Mouse (Mus musculus): ENCODE measurements around the gene Bod1l. TPM values are rescaled to one million over a fixed set of nuclear protein-coding genes. Genes with fewer than 3 reads are reported as not detected.

The Bod1l gene
- total RNA-seq, 2 experiments from 2014 or later: 23.3 to 28.1 TPM

DNA sequence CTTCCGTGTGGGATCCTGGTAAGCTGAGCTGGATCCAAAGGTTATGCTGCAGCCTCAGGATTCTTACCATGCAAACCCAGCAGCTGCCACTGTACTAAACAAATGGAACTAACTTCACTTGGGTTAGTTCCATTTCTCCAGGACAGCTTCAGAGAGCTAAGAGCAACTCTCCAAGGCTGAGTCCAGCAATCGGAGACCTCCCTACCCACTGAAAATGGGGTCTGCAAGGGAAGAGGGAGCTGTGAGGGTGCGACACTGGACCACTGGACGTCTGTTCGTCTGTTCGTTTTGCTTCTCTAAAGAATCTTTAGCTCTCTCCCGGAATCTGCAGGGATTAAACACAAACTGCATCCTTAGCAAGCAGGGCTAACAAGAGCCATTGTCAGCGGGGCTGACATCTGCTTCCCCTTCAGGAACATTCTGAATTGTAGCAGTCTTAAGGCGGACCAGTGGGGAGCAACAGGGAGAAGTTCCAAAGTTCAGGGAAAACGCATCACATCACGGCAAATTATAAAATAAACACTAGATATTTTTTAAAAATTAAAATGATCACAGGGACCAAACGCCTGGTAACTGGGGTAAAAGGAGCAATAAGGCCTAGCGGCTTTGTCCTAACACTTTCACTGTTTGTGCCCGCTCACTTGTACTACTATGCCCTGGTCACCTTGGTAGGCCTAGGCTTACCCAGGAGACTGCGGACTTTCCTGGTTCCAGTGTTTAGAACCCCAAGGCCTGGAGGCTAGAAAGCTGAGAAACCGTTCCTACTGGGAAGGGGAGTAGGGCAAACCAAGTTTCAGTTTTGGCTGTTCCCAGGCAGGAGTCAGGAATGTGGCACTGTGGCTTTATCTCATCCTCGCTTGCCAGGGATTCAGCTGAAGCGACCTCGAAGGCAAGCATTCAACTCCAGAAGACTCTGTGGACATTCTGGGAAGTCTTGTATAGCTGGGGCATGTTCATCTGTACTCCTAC is 85.2 kb downstream of the Bod1l start:
- DNase-seq: no peak

DNA sequence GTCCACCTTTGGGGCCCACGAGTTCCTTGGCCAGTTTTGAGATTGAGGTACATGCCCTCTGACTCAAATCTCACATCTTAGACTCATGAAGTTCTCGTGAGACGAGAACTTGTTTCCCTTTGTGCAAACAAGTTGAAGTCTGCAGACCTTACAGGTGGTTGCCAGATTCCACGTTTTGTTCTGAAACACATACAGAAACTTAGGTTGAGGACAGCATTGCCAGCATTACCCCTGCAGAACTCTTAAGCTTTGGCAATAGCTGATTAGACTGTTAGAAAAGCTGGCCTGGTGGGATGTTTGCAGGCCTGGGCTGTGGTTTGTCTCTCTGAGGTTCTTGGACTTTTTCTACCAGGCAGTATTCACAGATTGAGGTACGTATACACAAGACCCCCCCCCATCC is 86.8 kb downstream of the Bod1l start:
- no peak for DNase-seq

DNA sequence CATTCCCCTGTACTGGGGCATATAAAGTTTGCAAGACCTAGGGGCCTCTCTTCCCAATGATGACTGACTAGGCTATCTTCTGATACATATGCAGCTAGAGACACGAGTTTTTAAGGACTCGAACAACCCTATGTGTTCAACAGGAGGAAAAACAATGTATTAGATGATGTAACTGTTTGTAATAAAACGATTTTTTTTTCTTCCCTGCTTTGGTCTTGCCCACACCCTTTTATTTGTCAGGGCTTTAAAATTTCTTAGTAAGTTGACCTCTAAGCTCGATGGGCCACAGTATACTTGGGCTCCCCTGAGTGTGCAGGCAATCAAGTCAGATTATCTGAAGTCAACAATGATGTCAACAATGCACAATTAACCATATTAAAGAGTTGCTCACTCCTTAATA is 87.7 kb downstream of the Bod1l start:
- DNase-seq: no peak

DNA sequence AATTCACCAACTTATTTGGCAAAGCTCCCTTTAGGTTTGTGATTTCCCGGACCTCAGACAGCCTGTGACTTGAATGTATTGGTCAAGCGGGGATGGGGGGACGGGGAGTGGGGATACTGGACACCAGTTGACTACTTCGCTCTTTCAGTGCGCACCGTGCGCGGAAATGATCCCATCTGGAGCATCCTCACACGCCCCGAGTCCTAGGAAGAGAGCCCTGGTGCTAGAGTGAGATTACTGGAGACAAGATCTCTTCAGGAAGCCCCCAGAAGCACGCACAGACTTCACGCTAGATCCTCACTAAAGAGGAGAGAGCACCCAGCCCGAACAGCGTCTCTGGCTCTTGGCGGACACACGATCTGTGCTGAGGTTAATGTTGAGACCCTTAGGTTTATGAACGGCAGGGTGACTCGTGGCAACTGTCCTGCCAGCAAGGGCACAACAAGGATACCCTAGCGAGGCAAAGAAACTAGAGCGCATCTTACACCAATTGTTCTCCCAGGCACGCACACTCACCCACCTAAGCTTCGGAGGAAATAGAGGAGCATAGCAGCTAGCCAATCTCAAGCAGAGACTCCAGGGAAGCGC is 88.6 kb downstream of the Bod1l start:
- DNase-seq: no peak

DNA sequence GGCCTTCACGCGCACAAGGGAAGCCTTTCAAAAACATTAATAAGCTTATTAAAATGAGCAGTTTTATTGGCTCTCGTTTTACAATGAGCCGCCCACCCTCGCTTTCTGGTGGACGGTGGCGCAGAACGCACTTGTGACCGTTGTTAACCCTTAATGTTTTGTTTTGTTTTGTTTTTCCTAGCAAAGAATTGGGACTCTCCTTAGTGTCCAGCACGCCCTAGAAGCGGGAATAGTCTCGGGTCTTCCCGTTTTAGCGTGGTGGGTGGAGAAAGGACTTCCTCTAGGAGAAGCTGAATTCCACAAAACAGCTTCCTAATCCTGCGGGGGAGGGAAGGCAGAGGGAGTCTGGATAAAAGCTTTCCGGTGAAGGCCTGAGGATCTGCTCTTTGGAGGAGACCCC is 89.3 kb downstream of the Bod1l start:
- DNase-seq: no peak

DNA sequence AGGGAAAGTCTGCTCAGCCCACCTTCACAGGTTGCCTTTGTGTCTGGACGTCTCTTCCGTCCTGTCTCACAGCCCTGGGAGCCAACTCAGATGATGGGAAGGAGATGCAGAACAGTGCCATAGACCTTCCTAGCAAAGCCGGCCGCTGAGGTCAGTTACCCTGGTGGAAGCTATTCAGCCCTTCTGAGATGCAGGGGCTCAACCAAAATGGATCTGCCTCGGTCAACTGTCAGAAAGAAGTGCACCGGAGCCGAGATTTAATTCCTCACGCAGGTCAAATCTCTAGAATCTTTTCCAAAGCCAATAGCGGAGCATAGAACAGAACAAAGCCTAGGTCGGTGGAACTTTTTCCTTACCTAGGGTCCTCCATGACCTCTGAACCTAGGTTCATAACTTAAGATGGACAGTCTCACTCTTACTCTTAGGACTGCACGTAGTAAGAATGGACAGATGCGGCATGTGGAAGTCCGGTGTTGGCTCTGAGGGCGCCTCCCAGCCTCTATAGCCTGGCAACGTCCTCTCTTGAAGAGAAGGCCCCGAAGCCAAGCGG is 89.8 kb downstream of the Bod1l start:
- DNase-seq: no peak

DNA sequence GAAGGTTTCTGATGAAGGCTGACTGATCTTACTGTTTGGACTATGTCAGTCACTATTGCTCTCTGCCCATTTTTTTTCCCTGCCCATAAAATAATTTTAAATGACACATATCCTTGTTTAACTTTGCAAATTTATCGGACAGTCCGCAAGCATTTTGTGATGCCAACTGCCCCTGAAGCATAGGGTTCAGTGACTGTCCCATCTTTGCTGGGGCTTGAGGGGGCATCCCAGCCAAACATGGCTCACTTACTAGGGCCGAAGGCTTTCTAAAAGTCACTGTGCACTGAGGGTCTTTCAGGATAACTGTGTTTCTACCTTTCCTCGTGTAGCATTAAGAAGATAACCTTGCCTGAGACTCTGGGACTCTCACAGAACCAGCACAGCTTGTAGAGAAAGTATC is 91.4 kb downstream of the Bod1l start:
- DNase-seq: no peak

DNA sequence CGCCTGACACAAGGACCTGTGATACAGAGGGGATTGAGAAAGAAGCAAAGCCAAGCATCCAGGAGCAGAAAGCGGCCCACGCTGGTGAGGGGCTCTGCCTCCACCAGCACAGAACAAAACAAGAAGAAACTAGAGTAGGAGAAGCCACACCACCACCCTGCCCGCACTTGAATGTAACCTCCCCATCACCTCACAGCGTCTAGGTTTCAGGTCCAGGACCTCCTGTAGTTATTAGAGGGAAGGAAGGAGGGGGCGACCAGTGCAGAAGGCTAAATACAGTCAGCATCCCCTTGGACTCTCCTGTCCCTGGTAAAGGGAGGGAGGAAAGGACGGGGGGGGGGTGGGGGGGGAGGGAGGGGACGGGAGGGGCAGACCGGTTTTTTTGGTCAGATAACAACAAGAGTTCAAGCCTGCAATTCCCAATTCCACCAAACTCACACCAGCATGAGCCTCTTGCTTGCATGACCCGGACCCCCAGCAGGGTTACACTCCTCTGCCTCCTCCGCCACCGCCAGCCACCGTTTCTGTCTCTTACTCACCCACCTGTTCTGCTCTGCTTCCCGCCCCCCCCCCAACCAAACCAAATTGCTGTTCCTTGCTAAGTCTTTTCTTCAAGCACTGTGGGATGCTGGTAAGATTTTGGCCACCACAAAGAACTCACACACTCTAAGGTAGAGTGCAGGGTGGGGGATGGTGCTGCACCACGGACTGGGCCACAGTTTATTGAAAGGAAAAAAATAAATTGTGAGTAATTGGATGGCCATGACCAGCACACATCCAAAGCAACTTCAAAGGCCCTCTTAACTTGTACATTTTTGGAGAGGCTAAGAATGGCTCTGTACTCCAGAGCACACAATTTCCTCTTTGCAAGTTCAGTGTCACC is 99.0 kb downstream of the Bod1l start:
- DNase-seq: no peak

DNA sequence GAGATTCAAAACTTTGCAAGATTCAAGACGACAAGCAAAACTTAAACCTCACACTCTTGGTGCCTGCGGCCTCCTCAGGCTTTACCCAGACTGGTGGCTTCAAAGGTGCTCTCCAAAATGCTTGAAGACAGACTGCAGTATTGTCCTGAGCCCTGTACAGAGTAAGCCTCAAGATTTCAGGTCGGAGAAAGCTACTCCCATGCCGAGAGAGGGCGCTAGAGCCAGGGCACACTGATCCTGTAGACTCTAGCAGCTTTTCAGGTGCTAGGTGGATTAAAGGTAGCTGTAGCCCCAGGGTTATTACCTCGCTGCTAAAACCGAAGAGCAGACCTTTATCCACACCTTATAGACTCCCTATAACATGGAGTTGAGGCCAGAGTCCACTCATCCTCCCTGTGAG is 99.9 kb downstream of the Bod1l start:
- no peak for DNase-seq

DNA sequence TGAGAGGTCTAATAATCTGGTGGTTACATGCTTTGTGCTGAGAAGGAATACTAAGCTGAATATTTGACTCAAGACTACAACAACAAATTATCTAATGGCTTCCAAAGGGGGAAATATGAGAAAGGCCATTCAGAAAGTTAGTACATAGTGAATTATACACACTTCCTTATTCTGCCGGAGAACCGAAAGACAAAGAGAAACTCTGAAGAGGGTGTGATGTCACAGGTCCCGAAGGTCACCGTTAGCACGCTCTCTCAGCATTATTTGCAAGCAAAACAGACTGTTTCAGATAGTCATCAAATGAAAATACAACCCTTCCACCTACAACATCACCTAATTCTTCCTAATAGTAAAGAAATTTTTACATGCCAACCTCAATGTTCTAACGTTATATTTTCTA is 105.3 kb downstream of the Bod1l start:
- no peak for DNase-seq

Small RNA genes lying within 50 kb of the gene (microRNA-seq; reads per million reads assigned to microRNA genes)
- not detected for gene Mir6414

Other genes with a start within 250 kb of the Bod1l start
- 10 to 100 TPM; 44.6 to 52.7 TPM for gene Rab28, start 136.2 kb downstream of the Bod1l start, total RNA-seq (2021)
- gene Nkx3-2, start 79.8 kb downstream of the Bod1l start, total RNA-seq (2021): under 1 TPM in 1 of 2 experiments, not detected in 1; 0.15 TPM
- gene Gm16223, start 223.6 kb upstream of the Bod1l start, total RNA-seq (2021): under 1 TPM in 1 of 2 experiments, not detected in 1; 0.15 TPM

Measured in adrenal gland, postnatal 10 days (tissue).